Mouse (Mus musculus): ENCODE data around the gene Gm4027. TPM values are rescaled to one million over a fixed set of nuclear protein-coding genes. Genes with fewer than 3 reads are reported as not detected.
"Not testable (repeated sequence)": the region's sequence is repeated elsewhere in the genome, so short reads cannot be mapped to it uniquely, and the experiment has no call there.

Gm4027 gene
- polyA plus RNA-seq (2014; fragmentation: Nextera tagmentation; extraction: Ambion mirVana), result not detected in 2 replicates

GRCm38 (mm10) chr12:87618569-87618968, at the start of gene Gm4027:
TSS of gene Gm4027 (plus strand) at chr12:87618869.
- not testable (repeated sequence) for H3K9me3 ChIP-seq (ENCODE audit: control insufficient read depth, low read length); H3K4me1 ChIP-seq (replicated peaks; ENCODE audit: control insufficient read depth, insufficient read depth, low read length); DNase-seq (ENCODE audit: low spot score); ATAC-seq (replicated peaks; ENCODE audit: low FRiP score, low TSS enrichment, low read depth); H3K4me2 ChIP-seq (ENCODE audit: low read length); H3K9ac ChIP-seq (ENCODE audit: low read length); H3K27me3 ChIP-seq (replicated peaks; ENCODE audit: control insufficient read depth, insufficient read depth, low read length); H3K4me3 ChIP-seq (ENCODE audit: low read depth, low read length); H3K27ac ChIP-seq (ENCODE audit: low read depth); H3K36me3 ChIP-seq (ENCODE audit: control insufficient read depth, insufficient read depth, low read length)
- 81% methylated on average over 5 of the region's 7 CpGs for WGBS

- not testable (repeated sequence) for H3K4me1 ChIP-seq (replicated peaks; ENCODE audit: control insufficient read depth, insufficient read depth, low read length); H3K4me3 ChIP-seq (ENCODE audit: low read depth, low read length); ATAC-seq (replicated peaks; ENCODE audit: low FRiP score, low TSS enrichment, low read depth); H3K9ac ChIP-seq (ENCODE audit: low read length); H3K27me3 ChIP-seq (replicated peaks; ENCODE audit: control insufficient read depth, insufficient read depth, low read length); H3K9me3 ChIP-seq (ENCODE audit: control insufficient read depth, low read length); DNase-seq (ENCODE audit: low spot score); H3K36me3 ChIP-seq (ENCODE audit: control insufficient read depth, insufficient read depth, low read length); H3K27ac ChIP-seq (ENCODE audit: low read depth); H3K4me2 ChIP-seq (ENCODE audit: low read length)
- WGBS, result 3% methylated on average over 2 of the region's 2 CpGs
Observed at GRCm38 (mm10) chr12:87601388-87601787, 17.3 kb upstream of the Gm4027 start.

- 53% methylated on average over 1 of the region's 2 CpGs for WGBS
- H3K27ac ChIP-seq (ENCODE audit: low read depth); H3K4me3 ChIP-seq (ENCODE audit: low read depth, low read length); H3K36me3 ChIP-seq (ENCODE audit: control insufficient read depth, insufficient read depth, low read length); H3K4me2 ChIP-seq (ENCODE audit: low read length); DNase-seq (ENCODE audit: low spot score); H3K4me1 ChIP-seq (replicated peaks; ENCODE audit: control insufficient read depth, insufficient read depth, low read length); ATAC-seq (replicated peaks; ENCODE audit: low FRiP score, low TSS enrichment, low read depth); H3K9me3 ChIP-seq (ENCODE audit: control insufficient read depth, low read length); H3K9ac ChIP-seq (ENCODE audit: low read length); H3K27me3 ChIP-seq (replicated peaks; ENCODE audit: control insufficient read depth, insufficient read depth, low read length): not testable (repeated sequence)
Observed at GRCm38 (mm10) chr12:87602388-87602787, 16.3 kb upstream of the Gm4027 start, which contains the start of gene Oog1. TSS of gene Oog1 (plus strand) at chr12:87602688.

- not testable (repeated sequence) for H3K9ac ChIP-seq (ENCODE audit: low read length); H3K27ac ChIP-seq (ENCODE audit: low read depth); ATAC-seq (replicated peaks; ENCODE audit: low FRiP score, low TSS enrichment, low read depth); H3K9me3 ChIP-seq (ENCODE audit: control insufficient read depth, low read length); H3K4me1 ChIP-seq (replicated peaks; ENCODE audit: control insufficient read depth, insufficient read depth, low read length); DNase-seq (ENCODE audit: low spot score); H3K4me2 ChIP-seq (ENCODE audit: low read length); H3K36me3 ChIP-seq (ENCODE audit: control insufficient read depth, insufficient read depth, low read length); H3K4me3 ChIP-seq (ENCODE audit: low read depth, low read length); H3K27me3 ChIP-seq (replicated peaks; ENCODE audit: control insufficient read depth, insufficient read depth, low read length)
- 78% methylated on average over 1 of the region's 2 CpGs for WGBS
Observed at GRCm38 (mm10) chr12:87644520-87644919, 25.9 kb downstream of the Gm4027 start, which contains the start of gene Gm16381. TSS of gene Gm16381 (minus strand) at chr12:87644620.

- not testable (repeated sequence) for H3K36me3 ChIP-seq (ENCODE audit: control insufficient read depth, insufficient read depth, low read length); ATAC-seq (replicated peaks; ENCODE audit: low FRiP score, low TSS enrichment, low read depth); DNase-seq (ENCODE audit: low spot score); H3K4me3 ChIP-seq (ENCODE audit: low read depth, low read length); H3K27me3 ChIP-seq (replicated peaks; ENCODE audit: control insufficient read depth, insufficient read depth, low read length); H3K9me3 ChIP-seq (ENCODE audit: control insufficient read depth, low read length); H3K9ac ChIP-seq (ENCODE audit: low read length); H3K27ac ChIP-seq (ENCODE audit: low read depth); H3K4me1 ChIP-seq (replicated peaks; ENCODE audit: control insufficient read depth, insufficient read depth, low read length); H3K4me2 ChIP-seq (ENCODE audit: low read length)
- 63% methylated on average over 1 of the region's 4 CpGs for WGBS
Observed at GRCm38 (mm10) chr12:87652916-87653703, 34.4 kb downstream of the Gm4027 start.

Other genes starting within 250 kb of the Gm4027 start
- gene Sptlc2, start 230.5 kb upstream of the Gm4027 start, polyA plus RNA-seq (2014; fragmentation: Nextera tagmentation; extraction: Ambion mirVana), result 101 and 118 TPM in 2 replicates
- 286 and 300 TPM in 2 replicates for gene Slirp, start 175.0 kb upstream of the Gm4027 start, polyA plus RNA-seq (2014; fragmentation: Nextera tagmentation; extraction: Ambion mirVana)
- 58.0 and 59.9 TPM in 2 replicates for gene Alkbh1, start 174.9 kb upstream of the Gm4027 start, polyA plus RNA-seq (2014; fragmentation: Nextera tagmentation; extraction: Ambion mirVana)
- 121 and 142 TPM in 2 replicates for gene Snw1, start 146.6 kb upstream of the Gm4027 start, polyA plus RNA-seq (2014; fragmentation: Nextera tagmentation; extraction: Ambion mirVana)
- not detected in 2 replicates for gene Gm5788, start 124.1 kb upstream of the Gm4027 start, polyA plus RNA-seq (2014; fragmentation: Nextera tagmentation; extraction: Ambion mirVana)
- not detected in 2 replicates for gene Gm8300, start 104.6 kb upstream of the Gm4027 start, polyA plus RNA-seq (2014; fragmentation: Nextera tagmentation; extraction: Ambion mirVana)
- gene Oog1, start 16.2 kb upstream of the Gm4027 start, polyA plus RNA-seq (2014; fragmentation: Nextera tagmentation; extraction: Ambion mirVana), result not detected in 2 replicates
- not detected in 2 replicates for gene Gm16381, start 25.8 kb downstream of the Gm4027 start, polyA plus RNA-seq (2014; fragmentation: Nextera tagmentation; extraction: Ambion mirVana)
- not detected in 2 replicates for gene Gm21319, start 156.9 kb downstream of the Gm4027 start, polyA plus RNA-seq (2014; fragmentation: Nextera tagmentation; extraction: Ambion mirVana)
- not detected in 2 replicates for gene Gm21936, start 176.6 kb downstream of the Gm4027 start, polyA plus RNA-seq (2014; fragmentation: Nextera tagmentation; extraction: Ambion mirVana)
- not detected in 2 replicates for gene BB287469, start 197.7 kb downstream of the Gm4027 start, polyA plus RNA-seq (2014; fragmentation: Nextera tagmentation; extraction: Ambion mirVana)
- gene Gm2001, start 223.5 kb downstream of the Gm4027 start, polyA plus RNA-seq (2014; fragmentation: Nextera tagmentation; extraction: Ambion mirVana), result not detected in 2 replicates

All from intestine, embryonic 14.5 days (tissue).